Mouse (Mus musculus) thymus, postnatal 25 days (tissue): ENCODE measurements around the gene Col28a1.

ENCODE experiments used
- DNase-seq: peaks from one replicate; pipeline ENCODE4 v3.0.0; 2022

Gene Col28a1

GRCm38 (mm10) chr6:8105870-8106706, 86.3 kb downstream of the Col28a1 start:
- DNase-seq: no peak

GRCm38 (mm10) chr6:8101224-8101623, 91.2 kb downstream of the Col28a1 start:
- DNase-seq: no peak

GRCm38 (mm10) chr6:8095856-8096255, 96.6 kb downstream of the Col28a1 start:
- no peak for DNase-seq

GRCm38 (mm10) chr6:8094160-8094953, 98.1 kb downstream of the Col28a1 start:
- no peak for DNase-seq

GRCm38 (mm10) chr6:8093556-8093955, 98.9 kb downstream of the Col28a1 start:
- DNase-seq: no peak

- DNase-seq: peak; percentile 19
These were observed 105.6 kb downstream of the Col28a1 start for GRCm38 (mm10) chr6:8086847-8087246.

DNA sequence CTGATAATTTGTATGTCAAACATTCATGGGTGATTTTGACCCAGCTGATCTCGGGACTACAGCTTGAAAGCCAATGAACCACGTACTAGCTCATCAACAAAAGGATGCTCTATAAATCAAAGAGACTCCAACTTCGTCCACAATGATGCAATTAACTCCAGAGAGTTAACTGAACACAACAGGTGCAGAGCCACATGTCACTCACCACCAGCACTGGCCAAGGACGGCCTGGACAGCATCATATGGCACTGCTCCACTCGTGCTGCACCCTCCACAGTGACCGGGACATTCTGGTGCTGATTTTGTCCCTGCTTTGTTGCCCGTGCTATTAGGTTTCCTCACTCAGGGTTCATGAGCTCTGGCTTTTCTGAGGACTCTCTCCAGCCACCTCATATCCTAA, 107.6 kb downstream of the Col28a1 start:
- no peak for DNase-seq

GRCm38 (mm10) chr6:8083196-8083595, 109.2 kb downstream of the Col28a1 start:
- DNase-seq: no peak

- no peak for DNase-seq
These were observed 114.8 kb downstream of the Col28a1 start for GRCm38 (mm10) chr6:8077572-8078146.

- DNase-seq: no peak
These were observed 117.5 kb downstream of the Col28a1 start for GRCm38 (mm10) chr6:8074914-8075313.

- no peak for DNase-seq
These were observed 123.4 kb downstream of the Col28a1 start for GRCm38 (mm10) chr6:8068979-8069378.

DNA sequence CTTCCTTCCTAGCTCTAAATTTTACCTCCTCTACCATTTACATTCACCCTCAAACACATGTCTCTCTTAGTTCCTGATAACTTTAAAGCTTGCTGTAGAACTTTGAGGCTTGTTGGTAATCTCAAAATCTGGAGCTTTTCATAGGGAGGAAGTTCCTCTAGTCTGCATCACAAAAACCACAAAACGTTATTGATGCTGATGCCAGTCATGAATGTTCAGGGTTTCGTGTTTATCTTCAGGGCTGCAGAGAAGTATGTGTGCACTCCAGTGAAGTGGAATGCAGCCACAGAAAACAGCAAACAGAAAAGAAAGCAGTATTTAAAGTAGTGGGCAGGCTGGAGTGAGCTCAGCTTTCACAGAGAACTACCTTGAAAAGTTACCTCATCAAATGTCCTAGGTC, 124.0 kb downstream of the Col28a1 start:
- DNase-seq: no peak

DNA sequence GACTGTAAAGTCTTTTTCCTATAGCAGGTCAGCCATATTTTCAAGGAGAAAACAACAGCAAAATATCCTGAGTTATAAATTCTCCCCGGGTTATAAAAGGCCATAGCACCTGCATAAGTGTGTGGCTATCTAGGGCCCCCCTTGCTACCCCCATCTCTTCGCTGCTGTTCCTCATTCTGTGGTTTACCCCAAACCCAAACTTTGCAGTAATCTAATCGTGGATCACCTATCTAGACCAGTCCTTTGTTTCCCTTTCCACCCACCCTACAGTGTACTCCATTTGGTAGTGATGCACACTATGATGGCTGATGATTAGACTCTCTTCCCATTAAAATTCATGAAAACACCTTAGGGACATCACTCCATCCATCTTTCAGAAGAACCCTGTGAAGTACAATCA, 125.3 kb downstream of the Col28a1 start:
- DNase-seq: no peak

DNA sequence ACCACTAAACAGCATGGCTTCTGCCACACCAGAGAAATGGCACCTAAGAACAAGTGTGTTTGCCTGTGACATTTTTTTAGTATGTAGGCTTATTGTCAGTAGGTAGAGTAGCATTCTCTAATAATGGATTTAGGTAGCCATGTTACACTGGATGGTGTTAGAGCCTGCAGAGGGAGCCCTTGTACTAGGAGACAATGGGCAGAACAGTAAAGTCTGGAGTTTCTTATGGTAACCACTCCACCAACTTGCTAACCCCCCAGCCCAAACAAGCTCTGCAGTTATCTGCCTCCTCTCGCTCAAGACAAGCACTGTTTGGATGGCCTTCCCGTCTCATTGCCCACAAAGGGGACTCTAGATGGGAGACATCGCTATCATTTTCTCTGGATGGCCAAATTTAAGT, 126.2 kb downstream of the Col28a1 start:
- DNase-seq: peak; percentile 58

DNA sequence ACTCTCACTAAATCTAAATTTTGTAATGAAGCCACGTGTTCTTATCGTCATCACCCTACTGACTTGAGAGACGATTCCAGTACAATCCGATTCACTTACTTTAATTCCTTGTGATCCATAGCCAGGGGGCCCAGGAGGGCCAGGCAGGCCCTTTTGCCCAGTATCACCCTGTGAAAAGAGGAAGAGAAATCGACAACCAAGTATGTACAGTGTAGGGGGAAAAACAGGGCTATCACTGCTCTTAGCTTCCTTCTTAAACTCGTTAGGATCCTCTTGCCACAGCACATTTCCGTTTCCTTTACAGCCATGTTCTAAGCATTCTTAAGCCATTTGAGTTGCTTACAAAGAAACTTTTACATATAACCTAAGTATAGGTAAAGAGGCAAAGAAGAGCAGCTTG, 133.2 kb downstream of the Col28a1 start:
- no peak for DNase-seq

- no peak for DNase-seq
These were observed 144.2 kb downstream of the Col28a1 start for GRCm38 (mm10) chr6:8048216-8048615.

- no peak for DNase-seq
These were observed 146.0 kb downstream of the Col28a1 start for GRCm38 (mm10) chr6:8046446-8046845.

- no peak for DNase-seq
These were observed 146.6 kb downstream of the Col28a1 start for GRCm38 (mm10) chr6:8045825-8046224.

GRCm38 (mm10) chr6:8028711-8029110, 163.7 kb downstream of the Col28a1 start:
- no peak for DNase-seq

DNA sequence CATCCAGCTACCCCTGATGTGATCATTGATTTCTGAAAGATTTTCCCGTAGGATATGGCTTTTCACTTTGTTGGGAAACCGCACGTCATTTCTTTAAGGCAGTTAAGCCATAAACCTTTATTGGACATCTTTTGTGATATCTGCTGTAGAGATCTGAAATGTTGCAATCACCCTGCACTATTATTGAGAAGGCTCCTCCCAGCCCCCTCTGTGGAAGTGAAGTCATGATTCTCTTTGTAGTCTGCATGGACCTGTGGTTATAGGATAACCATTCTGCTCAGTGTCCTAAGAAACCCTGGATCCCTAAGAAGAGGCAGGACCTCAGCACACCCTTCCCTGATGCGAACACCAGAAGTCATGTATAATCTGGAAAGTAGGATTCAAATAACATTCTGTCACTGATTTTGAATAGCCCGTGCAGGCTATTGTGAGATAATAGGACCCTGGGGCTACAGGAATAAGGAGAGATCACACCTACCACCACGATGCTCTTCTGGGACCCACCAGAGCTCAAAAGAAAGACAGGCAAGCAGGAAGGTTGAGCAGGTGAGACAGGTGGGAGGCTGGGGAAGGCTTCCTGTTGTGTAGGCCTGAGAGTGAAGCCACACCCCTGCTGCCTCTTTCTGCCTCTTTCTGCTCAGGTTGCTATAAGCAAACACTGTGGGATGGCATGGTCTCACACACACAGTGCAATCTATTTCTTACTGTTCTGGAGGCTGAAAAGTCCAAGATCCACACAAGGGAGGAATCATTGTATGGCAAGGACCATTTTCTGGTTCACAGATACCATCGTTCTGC, 166.9 kb downstream of the Col28a1 start:
- DNase-seq: no peak

DNA sequence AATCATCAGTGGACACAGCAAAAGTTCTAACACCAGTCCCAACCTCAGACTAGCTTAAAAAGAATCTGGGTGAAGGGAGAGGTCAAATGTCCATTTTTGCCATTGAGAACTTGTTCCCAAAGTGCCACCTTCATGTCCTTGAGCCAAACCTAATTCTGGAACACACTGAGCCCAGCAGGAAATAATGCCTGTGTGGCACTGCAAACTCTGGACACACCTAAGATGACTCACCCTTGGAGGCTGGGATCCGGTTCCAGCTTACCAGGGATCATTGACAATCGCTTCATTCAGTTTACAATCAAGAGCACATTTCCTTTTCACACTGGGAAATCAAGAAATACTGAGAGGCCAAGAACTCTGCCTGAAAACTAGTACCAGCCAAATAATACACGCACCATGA, 168.9 kb downstream of the Col28a1 start:
- no peak for DNase-seq

- DNase-seq: no peak
These were observed 197.7 kb downstream of the Col28a1 start for GRCm38 (mm10) chr6:7994736-7995135.

DNA sequence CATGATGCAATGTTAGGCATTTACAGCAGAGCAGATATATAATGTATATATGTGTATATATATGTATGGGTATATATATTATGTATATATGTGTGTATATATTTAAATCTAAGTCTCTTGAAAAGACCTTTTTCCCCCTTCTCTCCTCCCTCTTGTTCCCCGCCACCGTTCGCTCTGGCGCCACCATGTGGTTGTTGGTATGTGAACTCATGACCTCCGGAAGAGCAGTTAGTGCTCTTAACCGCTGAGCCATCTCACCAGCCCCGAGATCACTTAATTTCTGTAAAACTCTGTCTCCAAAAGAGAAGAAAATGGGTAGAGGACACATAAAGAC, 208.8 kb downstream of the Col28a1 start:
- DNase-seq: peak; percentile 79
